In the genomic region with DNA sequence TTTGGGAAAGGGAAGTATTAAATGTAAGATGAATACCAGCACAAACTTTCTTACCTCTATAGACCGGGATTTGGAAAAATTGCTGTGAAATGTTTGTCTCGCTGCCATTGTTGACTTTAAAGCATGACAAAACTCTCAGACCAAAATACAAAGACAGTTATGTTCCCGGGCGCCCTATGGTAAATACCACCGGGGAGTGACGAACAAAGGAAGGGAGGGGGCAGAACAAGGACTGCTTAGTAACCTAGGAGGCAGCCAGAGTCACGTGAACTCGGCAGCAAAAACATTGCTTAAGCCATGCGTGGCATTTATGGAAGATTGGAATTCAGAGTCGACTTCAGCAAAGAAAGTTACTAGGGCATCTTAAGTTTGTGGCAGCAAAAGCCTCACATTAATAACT, we compare ENCODE assay signal across 8 mouse cellular contexts. TPM values are rescaled to one million over a fixed set of nuclear protein-coding genes. Genes with fewer than 3 reads are reported as not detected.
DNase-seq lines count a peak whose midpoint lies in the region; ATAC-seq lines count a peak whose summit lies in the region.

No protein-coding gene starts in this region.

- H3K27ac ChIP-seq in kidney, embryonic 14.5 days (ENCODE audit: low read depth, low read length) = no peak overlapping the region
- no peak overlapping the region for H3K27ac ChIP-seq in forebrain, embryonic 10.5 days
- H3K27ac ChIP-seq in limb, embryonic 15.5 days = no peak overlapping the region
- no peak overlapping the region for H3K27ac ChIP-seq in neural tube, embryonic 11.5 days (ENCODE audit: low read depth, low read length)

- H3K4me3 ChIP-seq in kidney, embryonic 14.5 days (ENCODE audit: low read length) = peak overlapping the region; percentile 68
- H3K4me3 ChIP-seq in forebrain, embryonic 10.5 days = peak overlapping the region; percentile 80
- H3K4me3 ChIP-seq in limb, embryonic 15.5 days = peak overlapping the region; percentile 61
- H3K4me3 ChIP-seq in neural tube, embryonic 11.5 days (ENCODE audit: low read depth, low read length) = peak overlapping the region; percentile 7; the same call in 1 of the 2 replicates

- no peak for ATAC-seq in kidney, embryonic 14.5 days (ENCODE audit: low FRiP score, low TSS enrichment)
- no peak for ATAC-seq in limb, embryonic 15.5 days (ENCODE audit: insufficient number of reproducible peaks, low FRiP score, low TSS enrichment, low read depth)
- ATAC-seq in neural tube, embryonic 11.5 days (ENCODE audit: insufficient read depth, low FRiP score, low TSS enrichment) = peak; percentile 67

- WGBS in kidney, embryonic 14.5 days = 17% methylated on average over 10 of the region's 10 CpGs
- 6% methylated on average over 10 of the region's 10 CpGs for WGBS in forebrain, embryonic 10.5 days
- 16% methylated on average over 10 of the region's 10 CpGs for WGBS in limb, embryonic 15.5 days
- 8% methylated on average over 10 of the region's 10 CpGs for WGBS in neural tube, embryonic 11.5 days

- H3K4me2 ChIP-seq in kidney, embryonic 14.5 days (replicated peaks; ENCODE audit: low read depth, low read length) = peak overlapping the region; percentile 100
- H3K4me2 ChIP-seq in limb, embryonic 15.5 days = peak overlapping the region; percentile 99
- H3K4me2 ChIP-seq in neural tube, embryonic 11.5 days (ENCODE audit: low read depth) = peak overlapping the region; percentile 99

- 0 out of 2 replicates have a peak, but pooled peaks cover 6% of the 10 kb centered on the region for H3K4me1 ChIP-seq in kidney, embryonic 14.5 days (ENCODE audit: control insufficient read depth, insufficient read depth, low read length)
- H3K4me1 ChIP-seq in forebrain, embryonic 10.5 days = peaks cover 22% of the 10 kb centered on the region
- H3K4me1 ChIP-seq in limb, embryonic 15.5 days = peaks cover 15% of the 10 kb centered on the region
- peaks cover 5% of the 10 kb centered on the region; the same call in 1 of the 2 replicates for H3K4me1 ChIP-seq in neural tube, embryonic 11.5 days (ENCODE audit: control insufficient read depth, insufficient read depth, low read length)

- no peaks in the 10 kb centered on the region for H3K36me3 ChIP-seq in kidney, embryonic 14.5 days (ENCODE audit: control insufficient read depth, insufficient read depth, low read length)
- H3K36me3 ChIP-seq in forebrain, embryonic 10.5 days (replicated peaks) = no peaks in the 10 kb centered on the region
- H3K36me3 ChIP-seq in limb, embryonic 15.5 days = no peaks in the 10 kb centered on the region
- H3K36me3 ChIP-seq in neural tube, embryonic 11.5 days (ENCODE audit: control insufficient read depth, insufficient read depth, low read length) = no peaks in the 10 kb centered on the region

- peaks cover 9% of the 10 kb centered on the region for H3K27me3 ChIP-seq in kidney, embryonic 14.5 days (ENCODE audit: control insufficient read depth, insufficient read depth, low read length)
- H3K27me3 ChIP-seq in forebrain, embryonic 10.5 days (ENCODE audit: poor library complexity, severe bottlenecking) = peaks cover 61% of the 10 kb centered on the region
- H3K27me3 ChIP-seq in limb, embryonic 15.5 days = peaks cover 25% of the 10 kb centered on the region
- H3K27me3 ChIP-seq in neural tube, embryonic 11.5 days (ENCODE audit: control insufficient read depth, insufficient read depth, low read length) = peaks cover 13% of the 10 kb centered on the region; the same call in 1 of the 2 replicates

- H3K9ac ChIP-seq in kidney, embryonic 14.5 days (ENCODE audit: low read depth, low read length) = no peak overlapping the region
- no peak overlapping the region for H3K9ac ChIP-seq in limb, embryonic 15.5 days
- no peak overlapping the region for H3K9ac ChIP-seq in neural tube, embryonic 11.5 days (ENCODE audit: low read length)

- no peaks in the 10 kb centered on the region for H3K9me3 ChIP-seq in kidney, embryonic 14.5 days (ENCODE audit: control insufficient read depth, low read length)
- no peaks in the 10 kb centered on the region for H3K9me3 ChIP-seq in forebrain, embryonic 10.5 days
- H3K9me3 ChIP-seq in limb, embryonic 15.5 days = no peaks in the 10 kb centered on the region
- H3K9me3 ChIP-seq in neural tube, embryonic 11.5 days (ENCODE audit: control insufficient read depth, low read length) = no peaks in the 10 kb centered on the region

- DNase-seq in kidney, postnatal 10 days = no peak
- DNase-seq in forebrain, embryonic 10.5 days (ENCODE audit: extremely low spot score, low spot score) = peak; percentile 26
- peak; percentile 39 for DNase-seq in neural tube, embryonic 11.5 days (ENCODE audit: low spot score)
- no peak for DNase-seq in cerebellum, postnatal 36 days
- DNase-seq in urinary bladder, adult 2 months (ENCODE audit: low spot score) = no peak
- no peak for DNase-seq in urinary bladder, postnatal 10 days (ENCODE audit: low spot score)

RNA-seq across cellular contexts. Expression of gene Prss12, which starts 1.4 kb away (rescaled TPM):
- polyA plus RNA-seq in kidney, embryonic 14.5 days (2014; fragmentation: Nextera tagmentation; extraction: Ambion mirVana) = 2.3 and 2.9 TPM in 2 replicates
- polyA plus RNA-seq in forebrain, embryonic 10.5 days (2016; fragmentation: Nextera tagmentation; extraction: Ambion mirVana) = 0.63 and 1.00 TPM in 2 replicates
- polyA plus RNA-seq in limb, embryonic 15.5 days (2015; fragmentation: Nextera tagmentation; extraction: Ambion mirVana) = 22.3 and 27.9 TPM in 2 replicates
- polyA plus RNA-seq in neural tube, embryonic 11.5 days (2014; fragmentation: Nextera tagmentation; extraction: Ambion mirVana) = 5.2 and 5.3 TPM in 2 replicates
- 0.71 and 0.77 TPM in 2 replicates for polyA plus RNA-seq in urinary bladder, adult 2 months (2012; rRNA removed)

Comparison
In these comparisons a context has a peak if more than half of its experiments do, and no peak if none do; other contexts are left out.
1. H3K4me3 ChIP-seq: peak in every context shown above with its lines; median percentile 80 in forebrain, embryonic 10.5 days; 68 in kidney, embryonic 14.5 days; 61 in limb, embryonic 15.5 days; 7 in neural tube, embryonic 11.5 days.
2. DNase-seq: peak in forebrain, embryonic 10.5 days (single experiment) and neural tube, embryonic 11.5 days (single experiment); none in kidney, postnatal 10 days (single experiment), cerebellum, postnatal 36 days (0 of 2), urinary bladder, adult 2 months (single experiment) and urinary bladder, postnatal 10 days (single experiment).
3. Peak in every context shown above with its lines, with median percentiles within 50 percentile points of each other: H3K4me2 ChIP-seq.